Mouse (Mus musculus) liver, postnatal 0 days (tissue): ENCODE measurements around the gene Cstf3.

Experiments used
- CTCF ChIP-seq: sonication (generic); IDR thresholded peaks from 2 replicates; pipeline ENCODE4 v1.5.1; 2016; ENCODE audit warnings: antibody characterized with exemption, low read depth
- EP300 ChIP-seq: IDR thresholded peaks from 2 replicates; pipeline ENCODE4 v1.6.1; 2016; ENCODE audit warnings: antibody characterized with exemption, low read depth, mild to moderate bottlenecking

- TF ChIP-seq CTCF (no peak), EP300 (no peak)
Observed at GRCm38 (mm10) chr2:104671724-104672123, 81.4 kb downstream of the Cstf3 start.
